Mouse (Mus musculus) adrenal gland, adult 18-20 months (tissue): ENCODE measurements around the gene Magee1. TPM values are rescaled to one million over a fixed set of nuclear protein-coding genes. Genes with fewer than 3 reads are reported as not detected.
"Not testable (repeated sequence)": the region's sequence is repeated elsewhere in the genome, so short reads cannot be mapped to it uniquely, and the experiment has no call there.

Source experiments
- DNase-seq, 2 experiments: peaks; one replicate each; pipeline ENCODE4 v3.0.0; 2021 to 2022; ENCODE audit warnings: low spot score in 2 of 2
- long read RNA-seq, 2 experiments: library from polyadenylated mRNA; stranded (forward); transcript quantifications; one replicate each; pipeline ENCODE4 v2.0.0; 2021
- total RNA-seq, 2 experiments: library from RNA; stranded (reverse); gene quantifications; 1 replicate in 1 of 2; 2 replicates in 1 of 2; pipeline ENCODE4 v1.2.3; 2021

Gene Magee1
- total RNA-seq = 10 to 100 TPM; 15.0 to 15.1 TPM
- long read RNA-seq, experiment 1, transcript Magee1-201 (1 exons, 3,550 nt) = major isoform, 19 of 19 reads
- long read RNA-seq, experiment 1, partial matches to known transcripts = 0 of 19 reads
- long read RNA-seq, experiment 1, other reads (novel, unspliced or antisense) = 0 of 19 reads
- long read RNA-seq, experiment 2, transcript Magee1-201 (1 exons, 3,550 nt) = major isoform, 44 of 44 reads
- long read RNA-seq, experiment 2, partial matches to known transcripts = 0 of 44 reads
- long read RNA-seq, experiment 2, other reads (novel, unspliced or antisense) = 0 of 44 reads

GRCm38 (mm10) chrX:105120275-105121226 lies at the start of gene Magee1:
Magee1 (plus strand) TSS chrX:105120378.
- DNase-seq = peak; percentile 71

DNA sequence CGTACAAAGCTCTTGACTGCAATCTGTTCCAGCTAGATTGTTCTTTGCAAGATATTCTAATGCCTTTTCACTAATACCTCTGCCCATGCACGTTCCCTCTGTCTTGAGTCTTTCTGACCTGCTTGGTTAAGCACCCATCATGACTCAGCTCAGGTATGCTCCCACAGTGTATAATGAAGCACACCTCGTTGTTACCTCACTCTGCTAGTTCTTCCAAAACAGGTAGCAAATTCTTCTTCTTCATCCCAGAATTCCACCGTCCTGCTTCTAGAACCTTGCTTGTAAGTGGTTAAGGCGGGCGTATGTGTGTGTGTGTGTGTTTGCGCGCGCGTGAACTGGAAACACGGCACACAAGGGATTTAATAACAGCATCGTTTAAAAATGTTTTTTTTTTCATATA lies 41.0 kb upstream of the Magee1 start:
- DNase-seq = peak in 1 of 2 experiments; percentile 7

DNA sequence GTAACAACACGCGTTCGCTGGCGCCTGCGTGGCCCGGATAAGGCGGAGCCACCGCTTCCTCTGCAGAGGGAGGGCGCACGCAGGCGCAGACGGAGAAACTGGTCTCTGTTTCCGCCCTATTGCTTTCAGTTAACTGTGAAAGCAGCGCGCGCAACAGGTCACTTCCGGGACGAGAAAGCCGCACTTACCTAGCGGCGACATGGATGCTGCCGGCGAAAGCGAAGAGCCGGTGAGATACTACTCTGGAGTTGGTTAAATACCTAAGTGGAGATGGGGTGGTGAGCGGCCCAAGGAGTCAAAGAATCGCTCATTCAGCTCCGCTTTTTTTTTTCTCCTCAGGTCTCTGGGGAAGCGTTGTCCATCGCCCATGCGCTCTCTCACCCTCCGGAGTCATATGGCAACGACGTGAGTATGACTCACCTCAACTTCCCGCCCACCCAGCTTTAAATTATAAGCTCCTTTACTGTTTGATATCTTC lies 40.5 kb upstream of the Magee1 start, which contains the start of gene Pbdc1:
Gene Pbdc1, plus strand, starts transcription at position 142 of the 478 bp plus-strand sequence.
- DNase-seq = peak; percentile 77 to 86

DNA sequence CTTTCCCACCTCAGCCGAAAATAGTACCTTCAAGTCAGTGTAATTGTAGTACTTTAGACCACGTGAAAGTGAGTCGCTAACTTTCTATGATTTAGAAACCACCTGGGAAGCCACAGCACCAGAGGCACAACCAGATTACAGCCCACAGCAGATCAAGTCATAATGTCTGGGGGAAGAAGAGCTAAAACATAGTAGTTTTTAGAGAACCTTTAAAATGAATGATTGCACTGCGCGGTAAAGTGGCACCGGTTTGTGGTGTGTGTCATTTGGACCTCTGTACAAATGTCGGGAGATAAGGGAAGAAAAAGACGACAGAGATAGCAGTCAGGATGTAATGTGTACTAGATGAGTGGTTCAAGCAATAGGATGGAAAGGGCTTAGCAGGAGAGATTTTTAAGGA lies 40.1 kb upstream of the Magee1 start:
- no peak for DNase-seq

GRCm38 (mm10) chrX:105083013-105083412 lies 37.2 kb upstream of the Magee1 start:
- DNase-seq = not testable (repeated sequence)

DNA sequence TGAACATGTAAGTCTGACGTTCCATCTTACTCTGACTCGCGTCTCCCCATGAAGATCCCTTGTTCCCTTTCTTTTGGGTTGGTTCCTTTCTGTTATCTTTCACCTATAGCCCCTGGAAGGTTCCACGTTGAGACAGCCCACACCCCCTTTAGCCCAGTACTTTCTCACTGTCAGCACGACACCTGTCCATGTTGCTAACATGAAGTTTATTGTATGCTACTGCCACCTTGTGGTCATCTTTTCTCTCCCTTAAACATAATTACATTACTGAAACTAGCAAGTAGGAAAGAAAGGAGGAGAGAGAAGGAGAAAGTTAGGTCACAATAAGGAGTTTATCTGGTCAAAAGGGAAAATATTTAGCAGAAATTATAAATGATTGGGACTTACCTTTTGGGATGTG lies 16.0 kb upstream of the Magee1 start:
- DNase-seq = peak in 1 of 2 experiments; percentile 16

GRCm38 (mm10) chrX:105114994-105115393 lies 5.2 kb upstream of the Magee1 start:
- no peak for DNase-seq

- DNase-seq = peak; percentile 50 to 64
These were observed 1.2 kb downstream of the Magee1 start for GRCm38 (mm10) chrX:105121227-105121865.

GRCm38 (mm10) chrX:105124903-105125302 lies 4.7 kb downstream of the Magee1 start:
- no peak for DNase-seq

- no peak for DNase-seq
These were observed 31.8 kb downstream of the Magee1 start for GRCm38 (mm10) chrX:105151872-105152461.

DNA sequence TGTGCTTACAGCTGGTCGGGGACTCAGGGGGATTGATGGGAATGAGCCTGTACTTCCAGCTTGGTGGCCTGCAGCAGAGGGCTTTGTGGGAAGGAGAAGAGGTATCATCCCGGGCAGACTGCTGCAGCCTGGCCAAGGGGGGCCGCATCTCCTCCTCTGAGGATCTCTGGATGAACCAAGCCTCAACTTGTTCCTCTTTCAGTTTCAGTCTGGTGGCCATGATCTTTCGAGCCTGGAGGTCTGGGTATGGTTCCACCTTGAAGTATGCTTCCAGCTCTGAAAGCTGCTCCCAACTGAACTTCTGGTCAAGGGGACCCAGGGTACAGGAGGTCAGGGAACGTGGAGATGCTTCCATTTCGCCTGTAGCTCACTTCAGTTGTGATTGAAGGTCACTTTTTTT lies 44.8 kb downstream of the Magee1 start:
- DNase-seq = not testable (repeated sequence)

- DNase-seq = no peak
These were observed 47.0 kb downstream of the Magee1 start for GRCm38 (mm10) chrX:105167217-105167616.

Other genes with a start within 250 kb of the Magee1 start
- 10 to 100 TPM; 16.3 to 17.0 TPM for gene Pbdc1, start 40.6 kb upstream of the Magee1 start, total RNA-seq